Comparison of ENCODE assay signal across 11 mouse cellular contexts in genomic region chr1:130729153-130729552, GRCm38 (mm10). TPM values are rescaled to one million over a fixed set of nuclear protein-coding genes. Genes with fewer than 3 reads are reported as not detected.
DNase-seq lines count a peak whose midpoint lies in the region; ATAC-seq and TF ChIP-seq lines count a peak whose summit lies in the region.
"Had no signal": no experiment of that assay in that cellular context is flagged by ENCODE, and none has a peak within 500 bp of the region (broad histone marks: within the 10 kb centered on the region; RNA-seq: fewer than 3 reads in every experiment).

Gene Pfkfb2, minus strand, starts transcription at chr1:130729253.

- H3K9me3 ChIP-seq in forebrain, postnatal 0 days (ENCODE audit: low read length), result no peaks in the 10 kb centered on the region
- H3K9me3 ChIP-seq: heart, embryonic 15.5 days had no signal

- no peak within 1 kb of the TSS for H3K4me3 ChIP-seq in forebrain, postnatal 0 days (ENCODE audit: low read depth, low read length)
- H3K4me3 ChIP-seq: heart, embryonic 15.5 days had no signal

- H3K9ac ChIP-seq in forebrain, postnatal 0 days, result no peak within 1 kb of the TSS
- H3K9ac ChIP-seq: heart, embryonic 15.5 days had no signal

- no peak within 1 kb of the TSS for H3K27ac ChIP-seq in forebrain, postnatal 0 days (ENCODE audit: low read depth, low read length)
- H3K27ac ChIP-seq: heart, embryonic 15.5 days had no signal

- intact Hi-C loops in left cerebral cortex, postnatal 4 days (cut with DNase I), result no loop called here

- no peaks in the 10 kb centered on the region for H3K36me3 ChIP-seq in forebrain, postnatal 0 days (ENCODE audit: insufficient read depth)
- H3K36me3 ChIP-seq: heart, embryonic 15.5 days had no signal

- WGBS in forebrain, postnatal 0 days, result 85% methylated on average over 2 of the region's 2 CpGs

- TF ChIP-seq CTCF in forebrain, postnatal 0 days (IDR thresholded peaks at IDR 0.05; ENCODE audit: low read depth), result no peak

- DNase-seq in left cerebral cortex, adult 18-20 months (ENCODE audit: low spot score in 2 of 2), result no peak
- no peak for DNase-seq in left cerebral cortex, adult 11 months (ENCODE audit: low spot score)
- DNase-seq in adrenal gland, postnatal 36 days, result no peak
- DNase-seq in forebrain, postnatal 0 days, result no peak
- no peak for DNase-seq in left cerebral cortex, postnatal 4 days
- DNase-seq in right cerebral cortex, postnatal 36 days (ENCODE audit: low spot score in 2 of 2), result no peak
- no peak for DNase-seq in embryo, embryonic 10.5 days (ENCODE audit: low spot score)
- DNase-seq: lung, postnatal 14 days; thymus, adult 2 months had no signal

- no peaks in the 10 kb centered on the region for H3K4me1 ChIP-seq in forebrain, postnatal 0 days (ENCODE audit: insufficient read depth)

- no peaks in the 10 kb centered on the region for H3K27me3 ChIP-seq in forebrain, postnatal 0 days (ENCODE audit: insufficient read depth, low read length)
- H3K27me3 ChIP-seq: heart, embryonic 15.5 days had no signal

- no peak within 1 kb of the TSS for H3K4me2 ChIP-seq in forebrain, postnatal 0 days (ENCODE audit: low read depth)
- H3K4me2 ChIP-seq: heart, embryonic 15.5 days had no signal

- ATAC-seq in forebrain, postnatal 0 days, result no peak
- no peak for ATAC-seq in CD4-positive, CD25-positive, alpha-beta regulatory T cell, adult 4 months

RNA-seq across cellular contexts. Expression of gene Pfkfb2, which starts in this region (rescaled TPM):
- 10 to 100 TPM; 36.9 to 43.6 TPM for total RNA-seq in left cerebral cortex, adult 18-20 months (2021)
- 10 to 100 TPM; 27.2 to 48.8 TPM for total RNA-seq in adrenal gland, postnatal 36 days (2021)
- total RNA-seq in forebrain, postnatal 0 days (2014; rRNA removed), result 39.5 and 42.0 TPM in 2 replicates
- 14.6 and 20.2 TPM in 2 replicates for polyA plus RNA-seq in forebrain, postnatal 0 days (2015; fragmentation: Nextera tagmentation; extraction: Ambion mirVana)
- total RNA-seq in left cerebral cortex, postnatal 4 days (2021), result 10 to 100 TPM; 52.4 to 53.6 TPM
- 1 to 10 TPM; 2.2 to 5.2 TPM for polyA plus RNA-seq in CD4-positive, CD25-positive, alpha-beta regulatory T cell, adult 4 months (2017; shearing (Covaris generic))
